In the genomic region with DNA sequence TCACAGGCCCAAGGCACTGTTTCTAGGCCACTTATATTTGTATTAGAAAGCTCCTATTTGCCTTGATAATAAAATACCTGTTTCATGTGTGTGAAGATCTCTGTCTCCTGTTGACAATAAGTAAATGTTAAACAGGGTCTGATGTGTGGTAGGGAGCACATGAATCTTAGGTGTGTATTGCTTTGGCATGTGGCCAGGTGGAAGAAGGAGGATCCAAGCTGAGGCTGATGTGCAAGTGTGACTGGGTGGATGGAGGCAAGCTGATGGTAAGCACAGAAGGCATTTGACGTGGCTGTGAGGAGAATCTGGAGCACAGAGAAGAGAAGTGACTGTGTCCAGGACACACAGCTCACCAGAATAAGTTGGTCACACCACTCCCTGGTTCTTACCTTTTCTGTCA, we compare ENCODE assay signal across 16 mouse cellular contexts.
"Had no signal": no experiment of that assay in that cellular context is flagged by ENCODE, and none has a peak within 500 bp of the region (broad histone marks: within the 10 kb centered on the region; RNA-seq: fewer than 3 reads in every experiment).

No protein-coding gene starts in this region.

- H3K9me3 ChIP-seq: neural tube, embryonic 13.5 days; neural tube, embryonic 15.5 days; stomach, embryonic 15.5 days had no signal

- H3K4me2 ChIP-seq: neural tube, embryonic 12.5 days; neural tube, embryonic 13.5 days; neural tube, embryonic 15.5 days; stomach, embryonic 15.5 days had no signal

- H3K36me3 ChIP-seq: neural tube, embryonic 12.5 days; neural tube, embryonic 13.5 days; neural tube, embryonic 15.5 days; stomach, embryonic 15.5 days had no signal

- H3K9ac ChIP-seq: neural tube, embryonic 12.5 days; neural tube, embryonic 13.5 days; neural tube, embryonic 15.5 days; stomach, embryonic 15.5 days had no signal

- H3K4me1 ChIP-seq: stomach, embryonic 15.5 days had no signal

- H3K27ac ChIP-seq: neural tube, embryonic 12.5 days; neural tube, embryonic 13.5 days; neural tube, embryonic 15.5 days; stomach, embryonic 15.5 days had no signal

- H3K27me3 ChIP-seq: neural tube, embryonic 12.5 days; neural tube, embryonic 13.5 days; neural tube, embryonic 15.5 days; stomach, embryonic 15.5 days had no signal

- DNase-seq: retina, postnatal 1 day; right cerebral cortex, adult 18-20 months; right cerebral cortex, postnatal 14 days; right cerebral cortex, postnatal 25 days; right cerebral cortex, postnatal 4 days; spleen, adult 18-20 months; thymus, adult 18-20 months; thymus, adult 2 months; thymus, postnatal 14 days; thymus, postnatal 25 days; thymus, postnatal 36 days; thymus, postnatal 4 days had no signal

- H3K4me3 ChIP-seq: neural tube, embryonic 12.5 days; neural tube, embryonic 13.5 days; neural tube, embryonic 15.5 days; stomach, embryonic 15.5 days had no signal
